Mouse (Mus musculus): ENCODE data around the gene Pax1.

DNA sequence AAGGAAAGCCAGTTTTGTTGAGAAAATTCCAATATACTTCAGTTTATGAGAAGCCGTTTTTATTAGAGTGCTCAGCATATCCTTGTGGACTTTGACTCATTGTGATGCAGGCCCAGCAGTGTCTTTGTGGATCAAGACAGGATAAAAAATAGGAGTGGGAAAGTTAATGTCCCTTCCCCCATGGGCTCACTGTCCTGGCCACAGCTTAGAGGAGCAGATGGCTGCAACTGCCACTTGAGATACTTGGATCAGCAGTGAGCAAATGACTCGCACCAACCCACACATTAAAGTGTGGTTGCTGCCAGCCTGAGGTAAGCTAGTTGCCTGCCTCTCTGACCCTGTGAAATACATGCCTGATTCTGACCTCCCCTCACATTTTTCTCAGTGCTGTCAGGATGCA, 29.0 kb upstream of the Pax1 start:
- TF ChIP-seq CTCF (IDR thresholded peaks at IDR 0.05) (no peak), EP300 (IDR thresholded peaks at IDR 0.05) (no peak)

All from lung, postnatal 0 days (tissue).